Mouse (Mus musculus) left cerebral cortex, adult 2 months (tissue): ENCODE data around the gene Car9. TPM values are rescaled to one million over a fixed set of nuclear protein-coding genes. Genes with fewer than 3 reads are reported as not detected.
"Not testable (repeated sequence)": the region's sequence is repeated elsewhere in the genome, so short reads cannot be mapped to it uniquely, and the experiment has no call there.

ENCODE experiments used
- DNase-seq, 2 experiments: peaks; one replicate each; pipeline ENCODE4 v3.0.0; 2021 to 2022; ENCODE audit warnings: low spot score in 2 of 2, mixed read lengths in 1 of 2; ENCODE audit errors: extremely low spot score in 1 of 2
- H3K27ac ChIP-seq: fragments of 200-600 bp; 2 replicates; pipeline ENCODE4 v1.8.1; 2022
- H3K4me3 ChIP-seq: fragments of 200-600 bp; 2 replicates; pipeline ENCODE4 v1.8.1; 2022
- CTCF ChIP-seq: fragments of 200-600 bp; IDR thresholded peaks from 2 replicates; pipeline ENCODE4 v1.8.1; 2022; ENCODE audit warnings: antibody characterized with exemption, mild to moderate bottlenecking, moderate library complexity
- intact Hi-C: fragments of 180-260 bp; cut with DNase I; formaldehyde crosslinking; loops from one replicate; pipeline ENCODE4 v1.15.1; 2025
- total RNA-seq, 2 experiments: library from RNA; stranded (reverse); gene quantifications; 2 replicates each; pipeline ENCODE4 v1.2.3; 2021

Gene Car9
- total RNA-seq, 2 experiments from 2014 or later, result not detected

- intact Hi-C loops, result no loop called here
- no peak for DNase-seq
- Histone ChIP-seq H3K27ac (no peak overlapping the region), H3K4me3 (no peak overlapping the region)
- TF ChIP-seq CTCF, result no peak
Observed at GRCm38 (mm10) chr4:43536031-43536430, 29.3 kb downstream of the Car9 start.

GRCm38 (mm10) chr4:43542044-43542443 is 35.3 kb downstream of the Car9 start:
- DNase-seq, result no peak
- Histone ChIP-seq H3K4me3 (no peak overlapping the region), H3K27ac (no peak overlapping the region)
- TF ChIP-seq CTCF, result no peak
- intact Hi-C loops, result no loop called here

DNA sequence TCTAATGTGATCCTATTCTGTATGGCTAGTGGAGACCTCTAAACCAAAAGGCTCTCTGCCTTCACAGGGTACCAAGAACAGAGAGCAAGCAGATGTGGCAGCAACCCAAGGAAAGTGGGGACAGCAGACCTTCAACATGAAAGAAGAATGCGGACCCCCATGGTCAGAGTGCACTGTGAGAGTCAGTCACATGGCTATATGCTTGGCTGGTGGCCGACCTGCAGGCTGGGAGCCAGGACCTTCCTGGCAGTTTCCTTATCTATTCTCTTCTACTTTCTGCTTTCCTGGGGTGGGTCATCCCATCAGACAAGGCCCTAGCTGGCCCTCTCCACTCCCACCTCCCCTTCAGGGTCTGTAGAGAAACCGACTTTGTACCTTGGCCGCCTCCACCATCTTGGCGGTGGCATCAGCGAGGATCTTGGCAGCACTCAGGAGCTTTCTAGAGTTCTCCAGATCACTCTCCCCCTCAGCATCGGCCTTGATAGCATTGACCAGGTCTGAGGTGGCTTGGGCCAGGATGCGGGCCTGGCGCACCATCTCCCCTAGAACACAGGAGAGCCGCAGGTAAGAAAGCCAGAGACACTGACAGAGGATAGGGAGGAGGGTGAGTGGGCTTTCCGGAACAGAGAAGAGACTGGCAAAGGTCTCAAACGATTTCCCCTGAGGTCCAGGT is 39.7 kb downstream of the Car9 start:
- intact Hi-C loops, result no loop called here
- DNase-seq, result no peak
- no peak overlapping the region for H3K27ac ChIP-seq
- TF ChIP-seq CTCF, result no peak
- no peak overlapping the region for H3K4me3 ChIP-seq

DNA sequence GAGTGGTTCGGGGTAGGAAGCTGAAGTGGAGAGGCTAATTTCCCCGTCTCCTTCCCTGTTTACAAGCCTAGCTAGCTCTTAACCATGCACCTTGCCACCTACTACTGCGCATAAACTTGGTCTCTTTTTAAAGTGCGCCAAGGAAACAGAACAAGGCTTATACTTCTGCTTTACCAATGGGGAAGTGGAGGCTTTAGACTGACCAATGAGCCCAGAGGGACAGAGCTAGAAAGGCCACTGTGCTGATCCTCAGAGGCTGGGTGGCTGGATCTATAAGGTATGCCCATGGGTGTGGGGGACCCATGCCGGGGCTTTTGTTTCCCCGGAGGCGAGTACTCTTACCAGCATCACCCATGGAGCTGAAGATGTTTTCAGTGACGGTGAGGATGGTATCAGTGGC is 40.4 kb downstream of the Car9 start:
- intact Hi-C loops, result no loop called here
- no peak overlapping the region for H3K4me3 ChIP-seq
- TF ChIP-seq CTCF, result no peak

DNA sequence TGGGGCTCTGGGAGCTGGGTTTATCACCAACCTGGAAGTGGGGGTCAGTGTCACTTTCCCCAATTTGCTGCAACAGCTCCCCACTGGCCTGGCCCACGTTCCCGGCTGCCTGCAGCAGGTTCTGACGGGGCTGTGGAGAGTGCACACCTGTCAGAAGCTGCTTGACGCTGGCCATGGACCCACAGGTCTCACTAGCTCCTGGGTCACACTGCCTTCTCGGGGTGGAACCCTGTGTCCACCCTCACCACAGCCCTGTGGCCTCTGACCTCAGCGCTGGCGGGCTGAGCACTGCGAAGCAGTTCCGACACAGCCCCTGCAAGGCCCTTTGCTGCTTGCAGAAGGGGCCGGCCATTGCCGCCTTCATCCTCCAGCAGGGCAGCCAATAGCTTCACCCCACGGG is 42.3 kb downstream of the Car9 start:
- intact Hi-C loops, result no loop called here
- no peak for TF ChIP-seq CTCF
- Histone ChIP-seq H3K4me3 (no peak overlapping the region), H3K27ac (no peak overlapping the region)
- no peak for DNase-seq

More for the DNA sequence above, 40.4 kb downstream of the Car9 start:
- DNase-seq, result no peak
- no peak overlapping the region for H3K27ac ChIP-seq

GRCm38 (mm10) chr4:43551854-43552253 is 45.1 kb downstream of the Car9 start:
- intact Hi-C loops, H3K4me3 ChIP-seq, DNase-seq: not testable (repeated sequence)
- peak overlapping the region; percentile 70 for H3K27ac ChIP-seq
- peak; percentile 34 for TF ChIP-seq CTCF

GRCm38 (mm10) chr4:43552437-43552836 is 45.7 kb downstream of the Car9 start:
- intact Hi-C loops, result no loop called here
- peak overlapping the region; percentile 70 for H3K27ac ChIP-seq
- TF ChIP-seq CTCF, result no peak
- no peak overlapping the region for H3K4me3 ChIP-seq
- DNase-seq, result peak; percentile 50 to 51

- intact Hi-C loops, result no loop called here
- TF ChIP-seq CTCF, result no peak
- Histone ChIP-seq H3K27ac (no peak overlapping the region; the same call in 1 of the 2 replicates), H3K4me3 (no peak overlapping the region)
- DNase-seq, result no peak
Observed at GRCm38 (mm10) chr4:43553891-43554290, 47.1 kb downstream of the Car9 start.

GRCm38 (mm10) chr4:43555926-43556325 is 49.2 kb downstream of the Car9 start:
- no peak overlapping the region for H3K4me3 ChIP-seq
- no peak for TF ChIP-seq CTCF
- intact Hi-C loops, result no loop called here
- H3K27ac ChIP-seq, result no peak overlapping the region
- no peak for DNase-seq

DNA sequence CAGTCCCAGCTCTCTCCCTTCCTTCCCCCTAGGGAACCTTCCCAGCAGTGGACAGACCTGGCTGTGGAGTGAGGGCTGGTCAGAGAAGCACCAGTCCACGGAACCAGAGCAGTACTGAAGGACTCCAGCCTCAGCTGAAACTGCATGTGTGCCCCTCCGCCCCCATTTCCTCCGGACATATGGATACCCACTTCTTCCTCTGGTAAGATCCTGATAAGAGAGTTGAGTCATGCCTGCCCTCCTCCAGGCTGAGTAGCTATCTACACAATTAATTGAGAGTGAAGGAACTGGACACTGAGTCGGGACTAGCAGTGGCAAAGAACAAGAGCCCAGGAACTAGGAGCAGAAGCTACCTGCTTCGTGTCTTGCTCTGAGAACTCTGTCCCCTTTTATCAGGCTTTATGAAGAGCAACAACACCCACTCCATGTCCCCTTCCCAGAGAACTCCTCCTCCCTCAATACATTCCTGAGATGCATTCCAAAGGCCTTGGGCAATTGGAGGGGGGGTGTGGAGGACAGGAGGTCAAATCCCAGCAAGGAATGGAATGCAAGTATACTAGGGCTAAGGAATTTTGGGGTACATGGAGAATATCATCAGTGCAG is 51.4 kb downstream of the Car9 start:
- peak overlapping the region; percentile 40 for H3K27ac ChIP-seq
- no peak for DNase-seq
- no peak for TF ChIP-seq CTCF
- H3K4me3 ChIP-seq, result no peak overlapping the region
- intact Hi-C loops, result no loop called here

- intact Hi-C loops, result no loop called here
- DNase-seq, result no peak
- TF ChIP-seq CTCF, result no peak
- 0 out of 2 replicates have a peak overlapping the region, but pooled peaks have one; percentile 1 for H3K4me3 ChIP-seq
- H3K27ac ChIP-seq, result peak overlapping the region; percentile 40
Observed at GRCm38 (mm10) chr4:43558631-43559356, 52.0 kb downstream of the Car9 start.

DNA sequence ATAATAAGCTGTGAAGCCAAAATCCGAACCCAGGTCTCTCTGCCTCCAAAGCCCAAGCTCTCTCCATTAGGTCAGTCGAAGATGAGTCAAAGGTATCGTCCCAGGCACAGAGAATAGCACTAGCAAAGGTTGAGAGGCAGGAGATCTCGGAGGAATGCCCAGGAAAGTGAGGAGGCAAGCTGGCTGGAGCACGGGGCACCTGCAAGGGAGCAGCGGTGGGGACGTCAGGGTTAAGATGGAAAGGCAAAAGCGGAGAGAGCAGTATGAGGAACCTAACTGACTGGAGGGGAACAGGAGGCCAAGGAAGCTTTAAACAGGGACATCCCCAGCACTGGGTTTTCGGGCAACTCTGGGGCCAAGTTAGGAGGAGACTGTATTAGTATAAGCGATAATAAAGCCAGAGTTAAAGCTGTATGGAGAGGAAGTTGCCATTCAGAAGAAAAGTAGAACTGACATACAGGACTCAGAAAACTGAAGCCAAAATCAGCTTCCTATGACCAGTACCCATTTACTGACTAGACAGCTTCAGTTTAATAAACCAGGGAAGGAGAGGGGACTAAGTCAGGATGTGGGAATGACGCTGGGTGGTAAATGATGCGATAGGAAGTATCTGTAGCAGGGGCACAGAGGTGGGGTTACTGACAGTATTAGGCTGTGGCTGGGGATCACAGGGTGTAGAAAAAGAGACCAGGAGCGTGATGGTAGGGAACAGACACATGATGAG is 52.9 kb downstream of the Car9 start:
- no peak for DNase-seq
- intact Hi-C loops, result loop anchor here (10.0 kb wide), 1 partner anchor 515 kb away; the partner anchor contains the start of gene Fam214b
- peak overlapping the region; percentile 13 for H3K4me3 ChIP-seq
- peak overlapping the region; percentile 40; the same call in 1 of the 2 replicates for H3K27ac ChIP-seq
- no peak for TF ChIP-seq CTCF
